Mouse (Mus musculus) heart, postnatal 10 days (tissue): ENCODE results near the gene Nfrkb. TPM values are rescaled to one million over a fixed set of nuclear protein-coding genes. Genes with fewer than 3 reads are reported as not detected.

Source experiments
- DNase-seq, 2 experiments: peaks; one replicate each; pipeline ENCODE4 v3.0.0; 2021
- intact Hi-C: fragments of 180-260 bp; cut with DNase I; formaldehyde crosslinking; loops from one replicate; pipeline ENCODE4 v1.15.1; 2025
- total RNA-seq, 2 experiments: library from RNA; stranded (reverse); gene quantifications; 2 replicates each; pipeline ENCODE4 v1.2.3; 2021

Nfrkb gene
- 10 to 100 TPM; 16.0 to 17.8 TPM for total RNA-seq

GRCm38 (mm10) chr9:31385947-31386354, at the start of gene Nfrkb:
Nfrkb (plus strand) TSS chr9:31386192.
- peak; percentile 96 to 97 for DNase-seq
- intact Hi-C loops = no loop called here

DNA sequence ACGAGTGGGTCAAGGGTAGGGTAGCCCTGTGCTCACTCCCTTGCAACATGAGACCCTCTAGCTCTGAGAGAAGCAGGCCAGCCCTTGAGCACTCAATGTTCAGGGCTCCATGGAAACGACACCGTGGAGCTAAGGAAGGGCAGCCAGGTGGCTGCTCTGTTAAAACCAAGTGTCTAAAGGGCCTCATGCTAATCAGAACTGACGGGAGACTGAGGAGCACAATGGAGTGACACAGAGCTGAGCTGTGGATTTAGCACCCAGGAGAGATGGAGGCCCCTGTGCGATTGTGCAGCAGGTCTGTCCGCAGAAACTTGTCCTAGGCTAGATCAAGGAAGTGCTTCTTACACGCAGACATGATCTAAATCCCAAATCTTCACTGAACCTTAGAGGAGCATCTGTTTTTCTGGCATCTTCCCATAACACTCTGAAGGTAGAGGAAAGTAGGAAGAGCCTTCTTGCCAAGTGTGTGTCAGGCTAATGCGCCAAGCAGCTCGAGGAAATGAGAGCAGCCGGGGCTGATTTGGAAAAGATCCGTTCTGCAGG, 41.6 kb upstream of the Nfrkb start:
- peak in 1 of 2 experiments; percentile 7 for DNase-seq
- intact Hi-C loops = no loop called here

DNA sequence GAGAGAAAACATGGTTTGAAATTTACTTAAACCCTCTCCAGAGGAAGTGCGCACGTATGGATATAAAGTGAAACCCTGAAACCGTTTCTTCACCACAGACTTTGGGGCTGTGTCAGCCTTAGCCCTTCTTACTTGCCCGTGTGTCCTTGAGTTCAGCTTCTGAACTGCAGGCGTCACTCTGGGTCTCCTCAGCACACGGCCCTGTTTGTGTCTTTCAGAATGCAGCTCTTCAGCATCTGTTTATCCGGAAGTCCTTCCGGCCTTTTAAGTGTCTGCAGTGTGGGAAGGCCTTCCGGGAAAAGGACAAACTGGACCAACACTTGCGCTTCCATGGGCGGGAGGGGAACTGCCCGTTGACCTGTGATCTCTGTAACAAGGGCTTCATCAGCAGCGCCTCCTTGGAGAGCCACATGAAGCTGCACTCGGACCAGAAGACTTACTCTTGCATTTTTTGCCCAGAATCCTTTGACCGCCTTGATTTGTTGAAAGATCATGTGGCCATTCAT, 39.4 kb upstream of the Nfrkb start:
- DNase-seq = peak; percentile 7 to 12
- intact Hi-C loops = loop anchor here (5.0 kb wide), 2 partner anchors 64 to 134 kb away; partner anchors contain the start of genes Aplp2 and Prdm10

DNA sequence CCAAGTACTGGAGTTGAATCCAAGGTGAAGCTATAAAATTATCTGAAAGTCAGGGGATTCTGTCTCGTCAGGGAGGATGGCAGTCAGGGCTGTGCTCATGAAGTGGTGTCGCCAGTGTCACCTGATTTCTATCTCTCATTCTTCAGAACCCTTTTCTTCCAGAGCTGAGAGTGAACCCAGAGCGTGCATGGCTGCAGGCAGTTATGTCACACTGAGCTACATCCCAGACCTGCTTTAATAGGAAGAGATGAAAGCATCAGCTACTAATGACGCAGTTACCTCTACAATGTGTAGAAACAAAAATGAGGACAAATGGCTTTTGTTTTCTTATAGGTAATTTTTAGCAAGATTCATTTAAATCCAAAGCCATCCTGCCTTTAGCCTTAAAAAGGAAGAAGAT, 37.5 kb upstream of the Nfrkb start:
- intact Hi-C loops = loop anchor here (5.0 kb wide), 2 partner anchors 66 to 136 kb away; partner anchors contain the start of genes Aplp2 and Prdm10
- no peak for DNase-seq

DNA sequence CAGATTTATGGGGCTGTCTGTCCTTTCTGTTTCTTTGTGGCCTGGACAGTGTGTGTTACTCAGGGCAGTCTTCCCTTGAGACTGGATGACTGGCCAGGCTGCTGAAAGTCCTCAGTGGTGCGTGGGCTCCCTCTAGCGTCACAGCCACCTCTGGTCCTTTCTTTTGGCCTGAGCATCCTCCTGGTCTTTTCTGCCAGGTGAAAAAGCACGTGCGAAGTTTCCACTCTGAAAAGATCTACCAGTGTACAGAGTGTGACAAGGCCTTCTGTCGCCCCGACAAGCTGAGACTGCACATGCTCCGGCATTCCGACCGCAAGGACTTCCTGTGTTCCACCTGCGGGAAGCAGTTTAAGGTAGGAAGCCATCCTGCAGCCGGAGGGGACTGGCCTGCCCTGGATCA, 37.1 kb upstream of the Nfrkb start:
- intact Hi-C loops = loop anchor here (1.0 to 5.0 kb wide), 3 partner anchors 67 to 198 kb away; partner anchors contain the start of genes Aplp2 and Prdm10
- peak; percentile 77 to 86 for DNase-seq

DNA sequence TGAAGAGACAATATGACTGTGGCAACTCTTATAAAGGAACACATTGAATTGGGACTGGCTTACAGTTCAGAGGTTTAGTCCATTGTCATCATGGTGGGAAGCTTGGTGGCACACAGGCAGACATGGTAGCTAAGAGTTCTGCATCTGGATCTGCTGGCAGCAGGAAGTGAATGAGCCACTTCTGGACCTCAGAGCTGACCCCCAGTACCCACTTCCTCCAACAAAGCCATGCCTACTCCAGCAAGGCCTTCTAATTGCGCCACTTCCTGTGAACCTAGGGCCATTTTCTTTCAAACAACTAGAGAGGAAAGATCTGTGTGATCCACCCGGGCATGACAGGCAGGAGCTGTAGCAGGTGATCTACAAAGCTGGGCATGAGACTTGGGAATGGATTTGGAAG, 33.3 kb upstream of the Nfrkb start:
- intact Hi-C loops = no loop called here
- no peak for DNase-seq

- no peak for DNase-seq
- intact Hi-C loops = no loop called here
These were observed 32.5 kb upstream of the Nfrkb start for GRCm38 (mm10) chr9:31353518-31353917.

- intact Hi-C loops = no loop called here
These were observed 31.9 kb upstream of the Nfrkb start for GRCm38 (mm10) chr9:31354051-31354450.

GRCm38 (mm10) chr9:31363698-31364609, 22.0 kb upstream of the Nfrkb start:
- DNase-seq = peak in 1 of 2 experiments; percentile 30
- intact Hi-C loops = no loop called here

More at GRCm38 (mm10) chr9:31354051-31354450, 31.9 kb upstream of the Nfrkb start:
- DNase-seq = no peak

DNA sequence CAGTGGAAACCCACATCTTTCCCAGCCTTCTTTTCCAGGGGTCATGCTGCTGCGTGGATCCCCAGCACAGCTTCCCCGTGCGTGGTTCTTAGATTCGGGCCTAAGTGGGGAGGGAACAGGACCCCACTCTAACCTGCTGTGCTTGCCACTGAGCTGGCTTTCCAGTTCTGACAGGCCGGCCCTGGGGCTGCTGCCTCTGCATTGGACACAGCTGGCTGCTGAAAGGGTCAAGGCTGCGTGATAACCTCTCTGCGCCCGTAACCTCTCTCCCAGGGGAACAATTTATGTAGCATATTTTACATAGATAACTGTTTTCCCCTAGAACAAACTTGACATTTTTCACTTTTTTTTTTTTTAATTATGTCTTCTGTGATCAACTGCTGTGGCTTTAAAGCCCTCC, 20.9 kb upstream of the Nfrkb start:
- DNase-seq = no peak
- intact Hi-C loops = no loop called here

- no peak for DNase-seq
- intact Hi-C loops = no loop called here
These were observed 14.3 kb upstream of the Nfrkb start for GRCm38 (mm10) chr9:31371740-31372139.

GRCm38 (mm10) chr9:31376661-31377060, 9.3 kb upstream of the Nfrkb start:
- intact Hi-C loops = no loop called here

GRCm38 (mm10) chr9:31384786-31385499, 1.0 kb upstream of the Nfrkb start:
- intact Hi-C loops = no loop called here
- DNase-seq = peak in 1 of 2 experiments; percentile 7

More at GRCm38 (mm10) chr9:31376661-31377060, 9.3 kb upstream of the Nfrkb start:
- no peak for DNase-seq

DNA sequence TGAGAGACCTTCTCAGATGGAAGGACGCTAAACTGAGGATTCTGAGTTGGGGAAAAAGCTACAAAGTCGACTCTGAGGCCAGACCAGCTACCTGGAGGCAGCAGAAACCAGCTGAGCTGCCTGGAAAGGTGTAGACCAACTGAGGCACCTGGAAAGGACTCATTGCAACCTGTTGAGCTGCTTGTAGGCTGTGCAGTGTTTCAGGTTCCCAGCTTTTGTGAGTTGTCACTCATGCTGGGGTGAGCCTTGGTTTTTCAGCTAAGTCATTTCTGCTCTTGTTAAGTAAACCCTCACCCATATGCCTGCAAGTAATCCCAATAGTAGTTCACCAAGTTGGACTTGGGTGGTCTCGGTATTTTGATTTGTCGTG, 507 bp upstream of the Nfrkb start:
- DNase-seq = peak in 1 of 2 experiments; percentile 9
- intact Hi-C loops = no loop called here

- intact Hi-C loops = no loop called here
- DNase-seq = no peak
These were observed 582 bp downstream of the Nfrkb start for GRCm38 (mm10) chr9:31386368-31387180.

DNA sequence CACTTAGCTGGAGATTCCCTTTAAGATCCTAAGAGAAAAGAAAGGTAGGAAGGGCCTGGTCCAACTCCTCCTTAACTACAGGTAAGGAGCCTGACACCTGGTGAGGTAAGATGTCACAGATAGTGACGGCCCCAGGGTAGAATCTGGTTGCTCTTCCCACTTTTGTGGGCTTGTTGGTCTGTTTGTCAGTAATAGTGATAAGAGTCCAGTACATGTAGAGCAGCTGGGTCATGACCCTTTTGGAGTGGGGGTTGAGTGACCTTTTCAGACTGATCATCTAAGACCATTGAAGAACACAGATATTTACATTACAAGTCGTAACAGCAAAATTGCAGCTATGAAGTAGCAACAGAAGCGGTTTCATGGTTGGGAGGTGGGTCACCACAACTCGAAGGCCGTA, 1.2 kb downstream of the Nfrkb start:
- intact Hi-C loops = no loop called here
- DNase-seq = no peak

DNA sequence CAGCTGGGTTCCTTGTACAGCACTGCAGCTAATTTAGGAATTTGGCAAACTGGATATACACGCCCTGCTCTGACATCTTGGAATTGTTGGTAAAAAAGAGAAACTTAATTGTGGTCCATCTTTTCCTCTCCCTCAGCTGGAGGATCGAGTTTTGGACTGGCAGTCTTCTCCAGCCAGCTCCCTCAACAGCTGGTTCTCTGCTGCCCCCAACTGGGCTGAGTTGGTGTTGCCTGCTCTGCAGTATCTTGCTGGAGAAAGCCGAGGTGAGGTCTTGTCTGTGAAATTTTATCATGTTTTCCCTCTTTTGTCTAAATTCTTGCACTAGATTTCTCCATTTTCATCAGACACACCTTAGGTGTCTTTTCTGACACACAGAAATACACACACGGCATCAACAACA, 14.4 kb downstream of the Nfrkb start:
- peak; percentile 74 to 87 for DNase-seq
- intact Hi-C loops = loop anchor here (5.0 kb wide), 1 partner anchor 248 kb away; no protein-coding TSS in a partner anchor

DNA sequence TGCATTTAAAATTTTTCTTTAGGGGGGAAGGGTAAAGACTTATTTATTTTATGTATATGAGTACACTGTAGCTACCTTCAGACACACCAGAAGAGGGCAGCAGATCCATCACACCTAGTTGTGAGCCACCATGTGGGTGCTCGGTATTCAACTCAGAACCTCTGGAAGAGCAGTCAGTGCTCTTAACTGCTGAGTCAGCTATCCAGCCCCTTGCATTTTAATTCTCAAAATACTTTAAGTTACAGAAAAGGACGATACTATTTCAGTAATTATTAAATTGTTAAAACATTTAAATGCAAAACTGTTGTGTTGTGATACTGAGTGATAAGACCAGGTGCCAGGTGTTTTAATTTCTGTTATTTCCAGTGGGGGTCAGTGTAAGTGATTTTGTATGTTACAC, 18.3 kb downstream of the Nfrkb start:
- no peak for DNase-seq
- intact Hi-C loops = loop anchor here (2.0 to 5.0 kb wide), 2 partner anchors 138 to 252 kb away; no protein-coding TSS in a partner anchor

- DNase-seq = peak in 1 of 2 experiments; percentile 33
- intact Hi-C loops = loop anchor here (2.0 kb wide), 1 partner anchor 138 kb away; no protein-coding TSS in a partner anchor
These were observed 19.2 kb downstream of the Nfrkb start for GRCm38 (mm10) chr9:31405217-31405616.

- intact Hi-C loops = no loop called here
- no peak for DNase-seq
These were observed 26.2 kb downstream of the Nfrkb start for GRCm38 (mm10) chr9:31412165-31412564.
